8 mouse cellular contexts compared by ENCODE assay signal in the genomic region with DNA sequence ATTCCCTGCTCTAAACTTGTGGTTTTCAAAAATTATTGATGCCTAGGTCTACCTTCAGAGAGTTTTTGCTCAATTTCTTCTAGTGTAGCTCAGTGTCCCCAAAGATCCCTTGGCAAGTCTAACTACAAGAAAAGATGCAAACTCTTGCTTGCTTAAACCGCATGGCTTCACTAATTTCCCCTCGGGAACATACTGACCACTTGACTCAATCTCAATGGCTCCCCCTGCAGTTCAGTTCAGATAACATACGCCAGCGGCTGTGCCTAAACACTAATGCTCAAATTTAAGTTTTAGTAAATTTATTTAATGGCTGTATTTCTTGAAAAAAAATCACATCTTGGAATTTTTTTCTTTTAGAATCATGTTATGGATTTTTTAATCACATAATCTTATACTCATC. TPM values are rescaled to one million over a fixed set of nuclear protein-coding genes. Genes with fewer than 3 reads are reported as not detected.
DNase-seq lines count a peak whose midpoint lies in the region; ATAC-seq and TF ChIP-seq lines count a peak whose summit lies in the region.

No protein-coding gene starts in this region.

- H3K27me3 ChIP-seq in kidney, embryonic 16.5 days (ENCODE audit: insufficient read depth, low read length) = no peaks in the 10 kb centered on the region
- H3K27me3 ChIP-seq in lung, postnatal 0 days (replicated peaks; ENCODE audit: insufficient read depth, low read length) = no peaks in the 10 kb centered on the region

- H3K4me2 ChIP-seq in kidney, embryonic 16.5 days (replicated peaks; ENCODE audit: low read depth, low read length) = no peak overlapping the region
- H3K4me2 ChIP-seq in lung, postnatal 0 days (replicated peaks; ENCODE audit: low read depth, low read length) = no peak overlapping the region

- no peak overlapping the region for H3K4me3 ChIP-seq in kidney, embryonic 16.5 days (ENCODE audit: low read length)
- H3K4me3 ChIP-seq in lung, postnatal 0 days (ENCODE audit: low read depth, low read length) = no peak overlapping the region

- no peaks in the 10 kb centered on the region for H3K36me3 ChIP-seq in kidney, embryonic 16.5 days (ENCODE audit: insufficient read depth, low read length)
- no peaks in the 10 kb centered on the region for H3K36me3 ChIP-seq in lung, postnatal 0 days (ENCODE audit: insufficient read depth, low read length)

- no peak overlapping the region for H3K9ac ChIP-seq in kidney, embryonic 16.5 days (replicated peaks; ENCODE audit: low read length)
- no peak overlapping the region for H3K9ac ChIP-seq in lung, postnatal 0 days (replicated peaks; ENCODE audit: low read depth)

- H3K4me1 ChIP-seq in kidney, embryonic 16.5 days (ENCODE audit: insufficient read depth, low read length) = no peaks in the 10 kb centered on the region
- no peaks in the 10 kb centered on the region for H3K4me1 ChIP-seq in lung, postnatal 0 days (ENCODE audit: insufficient read depth, low read depth, low read length)

- H3K9me3 ChIP-seq in kidney, embryonic 16.5 days (ENCODE audit: low read length) = no peaks in the 10 kb centered on the region
- H3K9me3 ChIP-seq in lung, postnatal 0 days (ENCODE audit: low read length) = no peaks in the 10 kb centered on the region

- ATAC-seq in kidney, embryonic 16.5 days (ENCODE audit: low FRiP score, low TSS enrichment) = peak; percentile 61; the same call in 1 of the 2 replicates
- ATAC-seq in lung, postnatal 0 days = no peak

- 44% methylated on average over 4 of the region's 4 CpGs for WGBS in kidney, embryonic 16.5 days
- WGBS in lung, postnatal 0 days = 37% methylated on average over 4 of the region's 4 CpGs

- no peak overlapping the region for H3K27ac ChIP-seq in kidney, embryonic 16.5 days (ENCODE audit: low read length)
- H3K27ac ChIP-seq in lung, postnatal 0 days (ENCODE audit: low read length) = no peak overlapping the region

- TF ChIP-seq CTCF in lung, postnatal 0 days (IDR thresholded peaks at IDR 0.05) = peak; percentile 77

- no peak for TF ChIP-seq EP300 in lung, postnatal 0 days (IDR thresholded peaks at IDR 0.05)

- DNase-seq in left cerebral cortex, adult 11 months (ENCODE audit: low spot score) = peak; percentile 15
- DNase-seq in left cerebral cortex, adult 8-10 months (ENCODE audit: low spot score in 2 of 2) = no peak
- DNase-seq in MEL-GATA-1-ER (ENCODE audit: extremely low read depth, low read depth) = peak; percentile 13
- DNase-seq in c-Kit-positive CD71-positive TER-119-negative erythroid progenitor cells, embryonic 14.5 days (ENCODE audit: low read depth) = peak; percentile 6
- peak; percentile 40 for DNase-seq in forelimb bud, embryonic 11.5 days (ENCODE audit: low read depth, low spot score)
- DNase-seq in lung, postnatal 0 days (ENCODE audit: low spot score) = peak; percentile 71
- peak; percentile 4 for DNase-seq in yolk sac, embryonic 10.5 days (ENCODE audit: low spot score)

RNA-seq across cellular contexts. Expression of a gene that starts 49.2 kb away (rescaled TPM):
- total RNA-seq in left cerebral cortex, adult 8-10 months (2022) = 100 to 1,000 TPM; 229 to 279 (median 254) TPM
- polyA plus RNA-seq in kidney, embryonic 16.5 days (2015; fragmentation: Nextera tagmentation; extraction: Ambion mirVana) = 12.8 and 13.5 TPM in 2 replicates
- polyA plus RNA-seq in lung, postnatal 0 days (2015; fragmentation: Nextera tagmentation; extraction: Ambion mirVana) = 4.0 and 5.3 TPM in 2 replicates

Comparison
In these comparisons a context has a peak if more than half of its experiments do, and no peak if none do; other contexts are left out.
1. DNase-seq: peak in left cerebral cortex, adult 11 months (single experiment), MEL-GATA-1-ER (single experiment), c-Kit-positive CD71-positive TER-119-negative erythroid progenitor cells, embryonic 14.5 days (single experiment), forelimb bud, embryonic 11.5 days (single experiment), lung, postnatal 0 days (single experiment) and yolk sac, embryonic 10.5 days (single experiment); none in left cerebral cortex, adult 8-10 months (0 of 2).